Mouse (Mus musculus): Measurements from ENCODE around the gene Gxylt2.

Gene Gxylt2

GRCm38 (mm10) chr6:100799766-100800165, 95.2 kb downstream of the Gxylt2 start:
- no peak for DNase-seq (ENCODE audit: low read depth, low spot score)

- DNase-seq (ENCODE audit: low read depth, low spot score), result no peak
Observed at GRCm38 (mm10) chr6:100800497-100800955, 96.0 kb downstream of the Gxylt2 start.

GRCm38 (mm10) chr6:100802381-100803083, 98.0 kb downstream of the Gxylt2 start:
- no peak for DNase-seq (ENCODE audit: low read depth, low spot score)

GRCm38 (mm10) chr6:100803250-100803649, 98.7 kb downstream of the Gxylt2 start:
- no peak for DNase-seq (ENCODE audit: low read depth, low spot score)

GRCm38 (mm10) chr6:100807187-100807586, 102.7 kb downstream of the Gxylt2 start:
- DNase-seq (ENCODE audit: low read depth, low spot score), result no peak

- DNase-seq (ENCODE audit: low read depth, low spot score), result no peak
Observed at GRCm38 (mm10) chr6:100807746-100808145, 103.2 kb downstream of the Gxylt2 start.

GRCm38 (mm10) chr6:100808221-100808778, 103.8 kb downstream of the Gxylt2 start:
- DNase-seq (ENCODE audit: low read depth, low spot score), result no peak

- no peak for DNase-seq (ENCODE audit: low read depth, low spot score)
Observed at GRCm38 (mm10) chr6:100810117-100810516, 105.6 kb downstream of the Gxylt2 start.

GRCm38 (mm10) chr6:100811731-100812130, 107.2 kb downstream of the Gxylt2 start:
- no peak for DNase-seq (ENCODE audit: low read depth, low spot score)

GRCm38 (mm10) chr6:100821367-100821766, 116.8 kb downstream of the Gxylt2 start:
- DNase-seq (ENCODE audit: low read depth, low spot score), result no peak

GRCm38 (mm10) chr6:100823356-100823755, 118.8 kb downstream of the Gxylt2 start:
- DNase-seq (ENCODE audit: low read depth, low spot score), result no peak

GRCm38 (mm10) chr6:100824381-100824965, 119.9 kb downstream of the Gxylt2 start:
- no peak for DNase-seq (ENCODE audit: low read depth, low spot score)

GRCm38 (mm10) chr6:100826046-100826445, 121.5 kb downstream of the Gxylt2 start:
- DNase-seq (ENCODE audit: low read depth, low spot score), result no peak

- DNase-seq (ENCODE audit: low read depth, low spot score), result no peak
Observed at GRCm38 (mm10) chr6:100828565-100828964, 124.0 kb downstream of the Gxylt2 start.

GRCm38 (mm10) chr6:100829770-100830169, 125.2 kb downstream of the Gxylt2 start:
- DNase-seq (ENCODE audit: low read depth, low spot score), result no peak

- no peak for DNase-seq (ENCODE audit: low read depth, low spot score)
Observed at GRCm38 (mm10) chr6:100831188-100831587, 126.7 kb downstream of the Gxylt2 start.

- DNase-seq (ENCODE audit: low read depth, low spot score), result no peak
Observed at GRCm38 (mm10) chr6:100831751-100832150, 127.2 kb downstream of the Gxylt2 start.

- DNase-seq (ENCODE audit: low read depth, low spot score), result peak; percentile 86
Observed at GRCm38 (mm10) chr6:100833355-100833754, 128.8 kb downstream of the Gxylt2 start, which contains the start of gene Ppp4r2. TSS of gene Ppp4r2 (plus strand) at chr6:100833622.

GRCm38 (mm10) chr6:100833811-100834481, 129.4 kb downstream of the Gxylt2 start:
- peak; percentile 34 for DNase-seq (ENCODE audit: low read depth, low spot score)

- DNase-seq (ENCODE audit: low read depth, low spot score), result peak; percentile 6
Observed at GRCm38 (mm10) chr6:100834489-100835160, 130.1 kb downstream of the Gxylt2 start.

- DNase-seq (ENCODE audit: low read depth, low spot score), result no peak
Observed at GRCm38 (mm10) chr6:100845058-100845457, 140.5 kb downstream of the Gxylt2 start.

- no peak for DNase-seq (ENCODE audit: low read depth, low spot score)
Observed at GRCm38 (mm10) chr6:100847264-100847663, 142.7 kb downstream of the Gxylt2 start.

Measured in c-Kit-negative CD71-positive TER-119-positive erythroid progenitor cells, embryonic 14.5 days (primary cell).